Mouse (Mus musculus): Measurements from ENCODE around the gene Ubfd1. TPM values are rescaled to one million over a fixed set of nuclear protein-coding genes. Genes with fewer than 3 reads are reported as not detected.

Gene Ubfd1
- polyA plus RNA-seq, 1 experiment from 2014 or later = 59.7 TPM

- ATAC-seq (replicated peaks; ENCODE audit: low FRiP score) (peak; percentile 55), DNase-seq (ENCODE audit: low spot score) (no peak)
- Histone ChIP-seq H3K27ac (ENCODE audit: low read depth, low read length) (peak overlapping the region; percentile 92), H3K9me3 (ENCODE audit: control insufficient read depth, low read length) (no peaks in the 10 kb centered on the region), H3K27me3 (replicated peaks; ENCODE audit: control insufficient read depth, insufficient read depth, low read length) (no peaks in the 10 kb centered on the region), H3K4me2 (peak overlapping the region; percentile 94), H3K4me1 (replicated peaks; ENCODE audit: control insufficient read depth, insufficient read depth, low read length) (peaks cover 24% of the 10 kb centered on the region), H3K36me3 (ENCODE audit: control insufficient read depth, insufficient read depth, low read length) (peaks cover 16% of the 10 kb centered on the region), H3K9ac (ENCODE audit: low read depth, low read length) (peak overlapping the region; percentile 98), H3K4me3 (ENCODE audit: low read depth, low read length) (peak overlapping the region; percentile 100)
- WGBS = 12% methylated on average over 31 of the region's 31 CpGs
Observed at GRCm38 (mm10) chr7:122066102-122066944, 652 bp upstream of the Ubfd1 start.

GRCm38 (mm10) chr7:122067517-122068381 lies 774 bp downstream of the Ubfd1 start:
- H3K4me2 ChIP-seq = peak overlapping the region; percentile 94
- no peaks in the 10 kb centered on the region for H3K9me3 ChIP-seq (ENCODE audit: control insufficient read depth, low read length)
- H3K4me3 ChIP-seq (ENCODE audit: low read depth, low read length) = peak overlapping the region; percentile 100
- H3K4me1 ChIP-seq (replicated peaks; ENCODE audit: control insufficient read depth, insufficient read depth, low read length) = peaks cover 24% of the 10 kb centered on the region
- no peaks in the 10 kb centered on the region for H3K27me3 ChIP-seq (replicated peaks; ENCODE audit: control insufficient read depth, insufficient read depth, low read length)
- 1% methylated on average over 56 of the region's 58 CpGs for WGBS
- peak; percentile 21 for ATAC-seq (replicated peaks; ENCODE audit: low FRiP score)
- peak overlapping the region; percentile 92 for H3K27ac ChIP-seq (ENCODE audit: low read depth, low read length)
- H3K36me3 ChIP-seq (ENCODE audit: control insufficient read depth, insufficient read depth, low read length) = peaks cover 26% of the 10 kb centered on the region
- peak; percentile 50 for DNase-seq (ENCODE audit: low spot score)
- H3K9ac ChIP-seq (ENCODE audit: low read depth, low read length) = peak overlapping the region; percentile 98

GRCm38 (mm10) chr7:122074374-122074773 lies 7.4 kb downstream of the Ubfd1 start:
- no peaks in the 10 kb centered on the region for H3K9me3 ChIP-seq (ENCODE audit: control insufficient read depth, low read length)
- 77% methylated on average over 3 of the region's 3 CpGs for WGBS
- no peaks in the 10 kb centered on the region; the same call in 1 of the 2 replicates for H3K4me1 ChIP-seq (replicated peaks; ENCODE audit: control insufficient read depth, insufficient read depth, low read length)
- peaks cover 69% of the 10 kb centered on the region for H3K36me3 ChIP-seq (ENCODE audit: control insufficient read depth, insufficient read depth, low read length)
- peak; percentile 53; the same call in 1 of the 2 replicates for ATAC-seq (replicated peaks; ENCODE audit: low FRiP score)
- H3K4me2 ChIP-seq = no peak overlapping the region
- no peaks in the 10 kb centered on the region for H3K27me3 ChIP-seq (replicated peaks; ENCODE audit: control insufficient read depth, insufficient read depth, low read length)
- no peak for DNase-seq (ENCODE audit: low spot score)
- no peak overlapping the region for H3K9ac ChIP-seq (ENCODE audit: low read depth, low read length)
- H3K27ac ChIP-seq (ENCODE audit: low read depth, low read length) = no peak overlapping the region
- H3K4me3 ChIP-seq (ENCODE audit: low read depth, low read length) = no peak overlapping the region

GRCm38 (mm10) chr7:122079798-122080554 lies 13.0 kb downstream of the Ubfd1 start:
- peaks cover 48% of the 10 kb centered on the region for H3K36me3 ChIP-seq (ENCODE audit: control insufficient read depth, insufficient read depth, low read length)

GRCm38 (mm10) chr7:122081071-122081470 lies 14.1 kb downstream of the Ubfd1 start:
- H3K27ac ChIP-seq (ENCODE audit: low read depth, low read length) = no peak overlapping the region
- H3K9me3 ChIP-seq (ENCODE audit: control insufficient read depth, low read length) = no peaks in the 10 kb centered on the region
- peaks cover 41% of the 10 kb centered on the region for H3K36me3 ChIP-seq (ENCODE audit: control insufficient read depth, insufficient read depth, low read length)
- no peak for DNase-seq (ENCODE audit: low spot score)
- H3K4me1 ChIP-seq (replicated peaks; ENCODE audit: control insufficient read depth, insufficient read depth, low read length) = no peaks in the 10 kb centered on the region
- H3K27me3 ChIP-seq (replicated peaks; ENCODE audit: control insufficient read depth, insufficient read depth, low read length) = no peaks in the 10 kb centered on the region
- 97% methylated on average over 1 of the region's 1 CpGs for WGBS
- H3K4me2 ChIP-seq = no peak overlapping the region
- H3K4me3 ChIP-seq (ENCODE audit: low read depth, low read length) = no peak overlapping the region
- ATAC-seq (replicated peaks; ENCODE audit: low FRiP score) = no peak
- H3K9ac ChIP-seq (ENCODE audit: low read depth, low read length) = no peak overlapping the region

More at GRCm38 (mm10) chr7:122079798-122080554, 13.0 kb downstream of the Ubfd1 start:
- Histone ChIP-seq H3K9me3 (ENCODE audit: control insufficient read depth, low read length) (no peaks in the 10 kb centered on the region), H3K4me3 (ENCODE audit: low read depth, low read length) (no peak overlapping the region), H3K4me2 (no peak overlapping the region), H3K27ac (ENCODE audit: low read depth, low read length) (no peak overlapping the region), H3K9ac (ENCODE audit: low read depth, low read length) (no peak overlapping the region), H3K27me3 (replicated peaks; ENCODE audit: control insufficient read depth, insufficient read depth, low read length) (no peaks in the 10 kb centered on the region), H3K4me1 (replicated peaks; ENCODE audit: control insufficient read depth, insufficient read depth, low read length) (no peaks in the 10 kb centered on the region)
- ATAC-seq (replicated peaks; ENCODE audit: low FRiP score) (no peak), DNase-seq (ENCODE audit: low spot score) (no peak)
- 92% methylated on average over 8 of the region's 8 CpGs for WGBS

- Histone ChIP-seq H3K9me3 (ENCODE audit: control insufficient read depth, low read length) (no peaks in the 10 kb centered on the region), H3K9ac (ENCODE audit: low read depth, low read length) (no peak overlapping the region), H3K27me3 (replicated peaks; ENCODE audit: control insufficient read depth, insufficient read depth, low read length) (no peaks in the 10 kb centered on the region), H3K27ac (ENCODE audit: low read depth, low read length) (no peak overlapping the region), H3K36me3 (ENCODE audit: control insufficient read depth, insufficient read depth, low read length) (peaks cover 44% of the 10 kb centered on the region), H3K4me2 (no peak overlapping the region), H3K4me3 (ENCODE audit: low read depth, low read length) (no peak overlapping the region), H3K4me1 (replicated peaks; ENCODE audit: control insufficient read depth, insufficient read depth, low read length) (no peaks in the 10 kb centered on the region)
- no peak for ATAC-seq (replicated peaks; ENCODE audit: low FRiP score)
- no peak for DNase-seq (ENCODE audit: low spot score)
- 91% methylated on average over 11 of the region's 11 CpGs for WGBS
Observed at GRCm38 (mm10) chr7:122087195-122087982, 20.4 kb downstream of the Ubfd1 start.

- no peak for ATAC-seq (replicated peaks; ENCODE audit: low FRiP score)
- H3K9me3 ChIP-seq (ENCODE audit: control insufficient read depth, low read length) = no peaks in the 10 kb centered on the region
- DNase-seq (ENCODE audit: low spot score) = no peak
- H3K4me1 ChIP-seq (replicated peaks; ENCODE audit: control insufficient read depth, insufficient read depth, low read length) = 0 out of 2 replicates have a peak, but pooled peaks cover 3% of the 10 kb centered on the region
- no peak overlapping the region for H3K27ac ChIP-seq (ENCODE audit: low read depth, low read length)
- no peak overlapping the region for H3K9ac ChIP-seq (ENCODE audit: low read depth, low read length)
- no peak overlapping the region for H3K4me3 ChIP-seq (ENCODE audit: low read depth, low read length)
- peaks cover 69% of the 10 kb centered on the region for H3K36me3 ChIP-seq (ENCODE audit: control insufficient read depth, insufficient read depth, low read length)
- H3K4me2 ChIP-seq = no peak overlapping the region
- WGBS = 95% methylated on average over 2 of the region's 2 CpGs
- H3K27me3 ChIP-seq (replicated peaks; ENCODE audit: control insufficient read depth, insufficient read depth, low read length) = no peaks in the 10 kb centered on the region
Observed at GRCm38 (mm10) chr7:122094564-122095330, 27.8 kb downstream of the Ubfd1 start.

All from liver, embryonic 11.5 days (tissue).